In the genomic region with DNA sequence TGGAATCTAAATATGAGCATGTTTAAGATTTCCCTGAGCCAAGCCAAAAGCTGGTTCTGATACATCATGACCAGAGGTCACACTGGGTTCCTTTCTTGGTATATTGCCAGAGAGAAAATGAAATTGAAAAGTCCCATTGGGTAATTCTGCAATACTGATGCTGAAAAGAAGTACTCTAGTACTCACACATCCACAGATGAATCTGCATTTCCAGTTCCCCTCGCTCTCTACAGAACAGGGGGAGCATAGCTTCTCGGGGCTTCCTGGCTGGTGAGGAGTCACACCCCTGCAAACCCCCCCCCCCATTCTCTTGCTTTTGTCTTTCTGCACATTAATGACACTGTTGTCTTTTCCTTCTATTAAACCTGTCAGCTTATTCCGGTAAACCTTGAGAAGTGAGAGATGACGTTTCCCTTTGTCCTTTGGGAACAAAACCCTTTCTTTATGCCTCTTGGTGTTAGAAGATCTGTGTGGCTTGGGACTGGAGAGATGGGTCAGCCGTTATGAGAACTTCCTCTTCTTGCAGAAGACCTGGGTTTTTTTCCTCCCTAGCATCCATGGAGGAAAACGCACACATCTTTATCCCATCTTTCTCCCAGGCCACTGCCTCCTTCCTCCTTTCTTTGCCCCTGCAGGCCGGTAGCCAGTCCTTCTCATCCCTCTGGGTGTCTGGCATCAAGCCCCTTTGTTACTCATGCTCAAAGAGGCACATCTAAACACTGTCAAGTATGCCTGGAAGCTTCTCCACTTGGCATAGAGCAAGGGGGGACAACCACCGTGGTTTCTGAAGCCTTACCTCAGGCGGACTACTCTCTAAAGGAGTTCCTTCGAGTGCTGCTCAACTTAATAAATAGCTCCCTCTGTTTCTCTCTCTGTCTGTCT, we compare ENCODE assay signal across 21 mouse cellular contexts. TPM values are rescaled to one million over a fixed set of nuclear protein-coding genes. Genes with fewer than 3 reads are reported as not detected.
"Had no signal": no experiment of that assay in that cellular context is flagged by ENCODE, and none has a peak within 500 bp of the region (broad histone marks: within the 10 kb centered on the region; RNA-seq: fewer than 3 reads in every experiment).

No protein-coding gene starts in this region.

- H3K4me3 ChIP-seq: layer of hippocampus, adult 2 months; limb, embryonic 10.5 days; liver, embryonic 12.5 days; midbrain, embryonic 12.5 days; neural tube, embryonic 13.5 days had no signal

- H3K9me3 ChIP-seq: limb, embryonic 10.5 days; liver, embryonic 12.5 days; midbrain, embryonic 12.5 days; neural tube, embryonic 13.5 days had no signal

- ATAC-seq: liver, embryonic 12.5 days had no signal

- H3K9ac ChIP-seq: liver, embryonic 12.5 days; lung, embryonic 14.5 days; midbrain, embryonic 12.5 days; neural tube, embryonic 13.5 days had no signal

- H3K27me3 ChIP-seq: liver, embryonic 12.5 days; midbrain, embryonic 12.5 days; neural tube, embryonic 13.5 days had no signal

- H3K27ac ChIP-seq: kidney, postnatal 0 days; layer of hippocampus, adult 2 months; limb, embryonic 10.5 days; liver, embryonic 12.5 days; midbrain, embryonic 12.5 days; neural tube, embryonic 13.5 days; stomach, postnatal 0 days had no signal

- H3K36me3 ChIP-seq: limb, embryonic 10.5 days; liver, embryonic 12.5 days; midbrain, embryonic 12.5 days; neural tube, embryonic 13.5 days had no signal

- H3K4me1 ChIP-seq: limb, embryonic 10.5 days; liver, embryonic 12.5 days; midbrain, embryonic 12.5 days had no signal

- H3K4me2 ChIP-seq: liver, embryonic 12.5 days; lung, embryonic 14.5 days; midbrain, embryonic 12.5 days; neural tube, embryonic 13.5 days had no signal

- DNase-seq: kidney, adult 11 months; kidney, adult 9 months; kidney, postnatal 4 days; lung, embryonic 14.5 days; lung, postnatal 10 days; lung, postnatal 4 days; thymus, adult 2 months; thymus, postnatal 25 days had no signal

RNA-seq across cellular contexts. Expression of a gene that starts 55.1 kb away (rescaled TPM):
- total RNA-seq: layer of hippocampus, adult 2 months; layer of hippocampus, postnatal 10 days; left cerebral cortex, adult 18-20 months; left cerebral cortex, postnatal 10 days; megakaryocyte-erythroid progenitor cell, adult 5-6 weeks had no signal
- polyA plus RNA-seq: intestine, embryonic 14.5 days; kidney, postnatal 0 days; limb, embryonic 14.5 days; liver, embryonic 12.5 days; neural tube, embryonic 13.5 days; stomach, postnatal 0 days had no signal
